8 mouse cellular contexts compared by ENCODE assay signal in genomic region chr11:72998771-72999170, GRCm38 (mm10). TPM values are rescaled to one million over a fixed set of nuclear protein-coding genes. Genes with fewer than 3 reads are reported as not detected.
DNase-seq lines count a peak whose midpoint lies in the region; TF ChIP-seq lines count a peak whose summit lies in the region.

Gene P2rx1, plus strand, starts transcription at chr11:72999103.

- peaks cover 8% of the 10 kb centered on the region; the same call in 1 of the 2 replicates for H3K4me1 ChIP-seq in spleen, adult 2 months (ENCODE audit: control insufficient read depth, insufficient read depth, insufficient read length)
- peaks cover 8% of the 10 kb centered on the region for H3K4me1 ChIP-seq in small intestine, adult 2 months (ENCODE audit: control insufficient read depth, insufficient read depth, insufficient read length, low read length)

- no peak within 1 kb of the TSS for H3K27ac ChIP-seq in spleen, adult 2 months (ENCODE audit: insufficient read depth, low read length)
- peak within 1 kb of the TSS; percentile 37 for H3K27ac ChIP-seq in small intestine, adult 2 months (ENCODE audit: insufficient read depth, low read depth, low read length)

- WGBS in spleen, adult 2 months, result 16% methylated on average over 8 of the region's 8 CpGs
- 53% methylated on average over 8 of the region's 8 CpGs for WGBS in small intestine, adult 2 months

- TF ChIP-seq CTCF in spleen, adult 2 months (IDR thresholded peaks at IDR 0.05; ENCODE audit: extremely low read depth, insufficient read depth, insufficient read length, insufficient replicate concordance), result no peak
- TF ChIP-seq CTCF in small intestine, adult 2 months (IDR thresholded peaks at IDR 0.05; ENCODE audit: extremely low read depth, insufficient read length, insufficient replicate concordance, low read depth, low read length), result no peak

- peak; percentile 9 for DNase-seq in embryo, embryonic 10 days (ENCODE audit: low spot score)
- no peak for DNase-seq in embryo, embryonic 9.5 days (ENCODE audit: extremely low spot score)
- no peak for DNase-seq in spleen, adult 2 months (ENCODE audit: low read depth in 1 of 2, low spot score in 2 of 2)
- DNase-seq in spleen, postnatal 14 days (ENCODE audit: low spot score in 2 of 2), result no peak
- peak; percentile 62 for DNase-seq in kidney, postnatal 10 days
- DNase-seq in retina, postnatal 1 day, result no peak
- DNase-seq in cerebellum, adult 11-12 months, result no peak

- no peak within 1 kb of the TSS for H3K4me3 ChIP-seq in spleen, adult 2 months (ENCODE audit: extremely low read depth, insufficient read depth, insufficient read length)
- H3K4me3 ChIP-seq in small intestine, adult 2 months (ENCODE audit: low read depth, low read length), result peak within 1 kb of the TSS; percentile 46

- no peak for TF ChIP-seq POLR2A in spleen, adult 2 months (IDR thresholded peaks at IDR 0.05; ENCODE audit: low read depth, low read length)
- TF ChIP-seq POLR2A in small intestine, adult 2 months (IDR thresholded peaks at IDR 0.05; ENCODE audit: low read depth, low read length), result no peak

- no peaks in the 10 kb centered on the region for H3K36me3 ChIP-seq in spleen, adult 2 months (ENCODE audit: control insufficient read depth, insufficient read depth, low read length)
- no peaks in the 10 kb centered on the region for H3K36me3 ChIP-seq in small intestine, adult 2 months (ENCODE audit: control insufficient read depth, insufficient read depth, low read length)

- no peaks in the 10 kb centered on the region for H3K27me3 ChIP-seq in spleen, adult 2 months (ENCODE audit: control insufficient read depth, insufficient read depth, low read length)
- no peaks in the 10 kb centered on the region for H3K27me3 ChIP-seq in small intestine, adult 2 months (ENCODE audit: control insufficient read depth, insufficient read depth, low read length)

RNA-seq across cellular contexts. Expression of gene P2rx1, which starts in this region (rescaled TPM):
- 14.3 and 16.3 TPM in 2 replicates for polyA plus RNA-seq in spleen, adult 2 months (2012; rRNA removed)
- 12.6 and 25.1 TPM in 2 replicates for polyA plus RNA-seq in small intestine, adult 2 months (2012; rRNA removed)

Comparison
In these comparisons a context has a peak if more than half of its experiments do, and no peak if none do; other contexts are left out.
1. DNase-seq: peak in embryo, embryonic 10 days (single experiment) and kidney, postnatal 10 days (single experiment); none in embryo, embryonic 9.5 days (single experiment), spleen, adult 2 months (0 of 2), spleen, postnatal 14 days (0 of 2), retina, postnatal 1 day (single experiment) and cerebellum, adult 11-12 months (single experiment).